Mouse (Mus musculus): ENCODE results near the gene Taldo1. TPM values are rescaled to one million over a fixed set of nuclear protein-coding genes. Genes with fewer than 3 reads are reported as not detected.
"Not testable (repeated sequence)": the region's sequence is repeated elsewhere in the genome, so short reads cannot be mapped to it uniquely, and the experiment has no call there.

Gene Taldo1
- polyA plus RNA-seq, 1 experiment from 2014 or later, result 415 TPM

DNA sequence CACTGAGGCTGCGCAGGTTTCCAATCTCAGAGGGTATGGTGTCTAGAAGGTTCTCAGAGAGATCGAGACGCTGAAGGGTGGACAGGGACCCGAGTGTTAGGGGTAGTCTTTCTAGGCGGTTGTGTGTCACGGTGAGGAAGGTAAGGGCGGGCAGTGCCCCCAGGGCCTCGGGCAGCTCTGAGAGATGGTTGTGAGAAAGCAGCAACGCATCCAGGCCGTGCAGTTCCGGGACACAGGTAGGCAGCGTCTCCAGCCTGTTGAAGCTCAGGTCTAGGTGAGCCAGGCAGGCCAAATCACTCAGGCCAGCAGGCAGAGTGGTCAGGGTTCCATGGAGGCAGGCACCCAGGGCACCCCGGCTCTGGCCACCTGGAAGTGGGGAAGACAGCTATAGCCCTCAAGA is 50.2 kb downstream of the Taldo1 start:
- Histone ChIP-seq H3K27me3 (no peaks in the 10 kb centered on the region), H3K4me2 (peak overlapping the region; percentile 94), H3K27ac (replicated peaks) (peak overlapping the region; percentile 82; the same call in 1 of the 2 replicates), H3K36me3 (replicated peaks) (peaks cover 47% of the 10 kb centered on the region), H3K9me3 (replicated peaks) (no peaks in the 10 kb centered on the region), H3K4me1 (replicated peaks) (peaks cover 74% of the 10 kb centered on the region), H3K9ac (peak overlapping the region; percentile 75), H3K4me3 (replicated peaks) (peak overlapping the region; percentile 68)
- 86% methylated on average over 13 of the region's 13 CpGs for WGBS (ENCODE audit: insufficient replicate concordance)
- no peak for ATAC-seq (ENCODE audit: insufficient read depth)

DNA sequence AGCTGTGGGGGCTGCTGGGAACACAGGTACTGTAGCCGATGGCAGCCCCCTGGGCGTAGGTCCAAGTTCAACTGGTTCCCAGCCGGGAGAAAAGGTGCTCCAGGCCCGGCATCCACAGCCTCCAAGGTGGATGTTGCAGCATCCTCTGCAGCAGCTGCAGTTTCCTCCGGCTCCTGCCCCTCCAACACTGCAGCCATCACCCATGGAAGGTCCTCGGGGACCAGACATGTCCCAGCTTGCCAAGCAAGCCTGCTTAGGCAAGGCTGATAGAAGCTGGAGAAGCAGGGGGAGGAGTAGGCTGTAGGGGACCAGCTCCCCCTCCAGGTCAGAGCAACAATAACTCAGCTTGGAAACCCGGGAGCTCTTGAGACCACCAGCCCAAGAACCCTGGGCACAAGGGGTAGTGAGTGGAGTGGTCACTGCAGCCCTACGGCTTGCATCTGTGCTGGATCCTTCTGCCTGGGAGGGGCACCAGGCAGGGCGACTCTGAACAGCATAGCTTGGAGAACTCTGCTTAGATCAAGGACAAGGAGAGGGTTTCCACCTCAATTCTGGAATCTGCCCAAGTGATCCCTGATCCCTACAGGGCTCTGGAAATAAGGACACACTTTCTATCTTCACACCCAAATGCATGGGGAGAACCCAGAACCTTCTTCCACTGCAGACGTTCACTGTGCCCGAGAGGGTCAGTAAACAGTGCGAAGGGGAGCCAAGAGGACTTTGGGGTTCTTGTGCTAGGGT is 51.3 kb downstream of the Taldo1 start:
- Histone ChIP-seq H3K9ac (peak overlapping the region; percentile 75), H3K36me3 (replicated peaks) (peaks cover 42% of the 10 kb centered on the region), H3K4me1 (replicated peaks) (peaks cover 68% of the 10 kb centered on the region), H3K4me3 (replicated peaks) (peak overlapping the region; percentile 68), H3K4me2 (peak overlapping the region; percentile 94), H3K27me3 (no peaks in the 10 kb centered on the region), H3K27ac (replicated peaks) (peak overlapping the region; percentile 82), H3K9me3 (replicated peaks) (no peaks in the 10 kb centered on the region)
- 20% methylated on average over 12 of the region's 12 CpGs for WGBS (ENCODE audit: insufficient replicate concordance)
- ATAC-seq (ENCODE audit: insufficient read depth), result no peak; the same call in none of the 2 replicates

DNA sequence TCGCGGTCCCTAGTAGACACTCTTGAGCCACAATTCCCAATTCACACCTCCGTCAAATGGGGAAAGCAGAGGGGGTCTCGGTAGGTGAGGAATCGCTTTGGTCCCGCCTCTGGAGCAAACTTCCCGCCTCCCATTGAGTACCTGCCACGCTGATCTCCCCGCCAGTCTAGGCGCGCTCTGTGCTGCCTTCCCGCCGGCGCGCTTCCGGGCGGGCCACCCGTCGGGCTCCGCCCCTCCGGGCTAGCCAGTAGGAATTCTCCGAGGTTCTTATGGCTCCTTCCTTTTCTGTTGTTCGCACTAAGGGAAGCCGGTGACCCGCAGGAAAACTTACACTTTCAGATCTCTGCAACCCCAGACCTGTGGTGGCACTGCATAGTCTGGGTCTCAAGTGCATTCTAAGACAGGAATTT is 51.8 kb downstream of the Taldo1 start, which contains the start of gene Pidd1:
Gene Pidd1, minus strand, starts transcription at position 198 of the 410 bp plus-strand sequence.
- WGBS (ENCODE audit: insufficient replicate concordance), result under 1% methylated on average over 25 of the region's 25 CpGs

DNA sequence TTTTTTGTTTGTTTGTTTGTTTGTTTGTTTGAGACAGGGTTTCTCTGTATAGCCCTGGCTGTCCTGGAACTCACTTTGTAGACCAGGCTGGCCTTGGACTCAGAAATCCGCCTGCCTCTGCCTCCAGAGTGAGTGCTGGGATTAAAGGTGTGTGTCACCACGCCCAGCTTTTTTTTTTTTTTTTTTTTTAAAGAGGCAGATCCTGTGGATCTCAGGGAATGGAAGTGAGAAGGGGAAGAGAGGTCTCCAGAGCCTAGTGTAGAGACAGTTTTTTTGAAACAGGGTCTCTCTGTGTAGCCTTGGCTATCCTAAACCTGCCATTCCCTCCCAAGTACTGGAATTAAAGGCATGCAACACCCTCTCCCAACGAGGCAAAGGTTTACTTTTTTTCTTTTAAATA is 54.4 kb downstream of the Taldo1 start:
- H3K9ac ChIP-seq, result 0 out of 2 replicates have a peak overlapping the region, but pooled peaks have one; percentile 80
- H3K27ac ChIP-seq (replicated peaks); H3K27me3 ChIP-seq; H3K9me3 ChIP-seq (replicated peaks); ATAC-seq (ENCODE audit: insufficient read depth): not testable (repeated sequence)
- peak overlapping the region; percentile 80 for H3K4me2 ChIP-seq
- WGBS (ENCODE audit: insufficient replicate concordance), result 70% methylated on average over 3 of the region's 3 CpGs
- H3K4me1 ChIP-seq (replicated peaks), result peaks cover 83% of the 10 kb centered on the region
- peak overlapping the region; percentile 77 for H3K4me3 ChIP-seq (replicated peaks)
- H3K36me3 ChIP-seq (replicated peaks), result peaks cover 41% of the 10 kb centered on the region

More for the DNA sequence above, 51.8 kb downstream of the Taldo1 start, which contains the start of gene Pidd1:
- ATAC-seq (ENCODE audit: insufficient read depth), result peak; percentile 60
- Histone ChIP-seq H3K9ac (peak within 1 kb of the TSS; percentile 75), H3K27me3 (no peaks in the 10 kb centered on the region), H3K4me3 (replicated peaks) (peak within 1 kb of the TSS; percentile 68), H3K36me3 (replicated peaks) (peaks cover 41% of the 10 kb centered on the region), H3K27ac (replicated peaks) (peak within 1 kb of the TSS; percentile 82), H3K9me3 (replicated peaks) (no peaks in the 10 kb centered on the region), H3K4me2 (peak within 1 kb of the TSS; percentile 94), H3K4me1 (replicated peaks) (peaks cover 70% of the 10 kb centered on the region)

- H3K27me3 ChIP-seq, result no peaks in the 10 kb centered on the region
- H3K9me3 ChIP-seq (replicated peaks), result no peaks in the 10 kb centered on the region
- peaks cover 42% of the 10 kb centered on the region for H3K36me3 ChIP-seq (replicated peaks)
- H3K27ac ChIP-seq (replicated peaks), result peak within 1 kb of the TSS; percentile 85
- H3K9ac ChIP-seq, result peak within 1 kb of the TSS; percentile 80
- under 1% methylated on average over 63 of the region's 63 CpGs for WGBS (ENCODE audit: insufficient replicate concordance)
- peak within 1 kb of the TSS; percentile 77 for H3K4me3 ChIP-seq (replicated peaks)
- H3K4me1 ChIP-seq (replicated peaks), result peaks cover 82% of the 10 kb centered on the region
- peak; percentile 86 for ATAC-seq (ENCODE audit: insufficient read depth)
- peak within 1 kb of the TSS; percentile 80 for H3K4me2 ChIP-seq
These were observed 55.4 kb downstream of the Taldo1 start, which contains the start of gene Rplp2 for GRCm38 (mm10) chr7:141447110-141447991. Gene Rplp2, plus strand, starts transcription at chr7:141447370.

DNA sequence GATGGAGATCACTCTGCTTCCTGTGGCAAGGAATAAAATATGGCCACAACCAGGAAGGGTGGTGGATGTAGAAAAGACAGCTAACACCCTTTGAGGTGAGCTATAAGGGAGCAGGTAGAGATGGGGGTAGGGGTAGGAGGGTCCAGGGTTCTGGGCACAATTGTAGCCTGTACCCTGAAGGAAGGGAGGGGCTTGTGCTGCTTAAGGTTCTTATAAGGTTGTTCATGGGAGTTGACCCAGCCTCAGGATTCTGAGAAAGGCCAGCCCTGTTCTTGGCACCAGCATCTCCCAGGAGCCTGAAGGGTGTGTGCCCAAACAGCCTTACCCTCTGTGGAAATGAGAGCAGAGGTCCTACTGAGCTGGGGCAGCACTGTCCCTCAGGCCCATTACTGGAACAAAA is 59.9 kb downstream of the Taldo1 start:
- H3K9me3 ChIP-seq (replicated peaks), result no peaks in the 10 kb centered on the region
- H3K4me3 ChIP-seq (replicated peaks), result no peak overlapping the region
- H3K27me3 ChIP-seq, result no peaks in the 10 kb centered on the region
- H3K4me1 ChIP-seq (replicated peaks), result peaks cover 78% of the 10 kb centered on the region
- H3K36me3 ChIP-seq (replicated peaks), result peaks cover 41% of the 10 kb centered on the region
- 0 out of 2 replicates have a peak overlapping the region, but pooled peaks have one; percentile 29 for H3K27ac ChIP-seq (replicated peaks)
- H3K9ac ChIP-seq, result no peak overlapping the region
- H3K4me2 ChIP-seq, result no peak overlapping the region
- no peak for ATAC-seq (ENCODE audit: insufficient read depth)

Other genes starting within 250 kb of the Taldo1 start
- 64.3 and 76.1 TPM in 2 replicates for gene Rnh1, start 219.3 kb upstream of the Taldo1 start, polyA plus RNA-seq (2015; fragmentation: Nextera tagmentation; extraction: Ambion mirVana)
- 83.0 and 98.2 TPM in 2 replicates for gene Hras, start 198.2 kb upstream of the Taldo1 start, polyA plus RNA-seq (2015; fragmentation: Nextera tagmentation; extraction: Ambion mirVana)
- 11.0 and 12.1 TPM in 2 replicates for gene Lrrc56, start 198.0 kb upstream of the Taldo1 start, polyA plus RNA-seq (2015; fragmentation: Nextera tagmentation; extraction: Ambion mirVana)
- 0.60 and 0.91 TPM in 2 replicates for gene Lmntd2, start 178.1 kb upstream of the Taldo1 start, polyA plus RNA-seq (2015; fragmentation: Nextera tagmentation; extraction: Ambion mirVana)
- gene Rassf7, start 176.3 kb upstream of the Taldo1 start, polyA plus RNA-seq (2015; fragmentation: Nextera tagmentation; extraction: Ambion mirVana), result 27.3 and 33.4 TPM in 2 replicates
- 26.7 and 32.6 TPM in 2 replicates for gene Phrf1, start 163.4 kb upstream of the Taldo1 start, polyA plus RNA-seq (2015; fragmentation: Nextera tagmentation; extraction: Ambion mirVana)
- gene Irf7, start 125.7 kb upstream of the Taldo1 start, polyA plus RNA-seq (2015; fragmentation: Nextera tagmentation; extraction: Ambion mirVana), result 10.7 and 12.8 TPM in 2 replicates
- gene Cdhr5, start 115.4 kb upstream of the Taldo1 start, polyA plus RNA-seq (2015; fragmentation: Nextera tagmentation; extraction: Ambion mirVana), result 0.46 and 0.47 TPM in 2 replicates
- gene Sct, start 113.1 kb upstream of the Taldo1 start, polyA plus RNA-seq (2015; fragmentation: Nextera tagmentation; extraction: Ambion mirVana), result 0.35 and 0.47 TPM in 2 replicates
- not detected in 2 replicates for gene Drd4, start 100.2 kb upstream of the Taldo1 start, polyA plus RNA-seq (2015; fragmentation: Nextera tagmentation; extraction: Ambion mirVana)
- gene Deaf1, start 64.5 kb upstream of the Taldo1 start, polyA plus RNA-seq (2015; fragmentation: Nextera tagmentation; extraction: Ambion mirVana), result 13.4 and 16.9 TPM in 2 replicates
- 14.8 and 15.8 TPM in 2 replicates for gene Tmem80, start 64.5 kb upstream of the Taldo1 start, polyA plus RNA-seq (2015; fragmentation: Nextera tagmentation; extraction: Ambion mirVana)
- 16.6 and 24.3 TPM in 2 replicates for gene Eps8l2, start 53.3 kb upstream of the Taldo1 start, polyA plus RNA-seq (2015; fragmentation: Nextera tagmentation; extraction: Ambion mirVana)
- 15.0 and 15.7 TPM in 2 replicates for gene Gatd1, start 21.9 kb downstream of the Taldo1 start, polyA plus RNA-seq (2015; fragmentation: Nextera tagmentation; extraction: Ambion mirVana)
- not detected in 2 replicates for gene Cend1, start 37.3 kb downstream of the Taldo1 start, polyA plus RNA-seq (2015; fragmentation: Nextera tagmentation; extraction: Ambion mirVana)
- 18.7 and 20.5 TPM in 2 replicates for gene Slc25a22, start 45.7 kb downstream of the Taldo1 start, polyA plus RNA-seq (2015; fragmentation: Nextera tagmentation; extraction: Ambion mirVana)
- gene Pidd1, start 51.8 kb downstream of the Taldo1 start, polyA plus RNA-seq (2015; fragmentation: Nextera tagmentation; extraction: Ambion mirVana), result 10.3 and 10.7 TPM in 2 replicates
- gene Rplp2, start 55.2 kb downstream of the Taldo1 start, polyA plus RNA-seq (2015; fragmentation: Nextera tagmentation; extraction: Ambion mirVana), result 591 and 741 TPM in 2 replicates
- 13.9 and 15.3 TPM in 2 replicates for gene Pnpla2, start 63.0 kb downstream of the Taldo1 start, polyA plus RNA-seq (2015; fragmentation: Nextera tagmentation; extraction: Ambion mirVana)
- gene Cracr2b, start 68.9 kb downstream of the Taldo1 start, polyA plus RNA-seq (2015; fragmentation: Nextera tagmentation; extraction: Ambion mirVana), result 3.9 and 5.2 TPM in 2 replicates
- gene Cd151, start 75.2 kb downstream of the Taldo1 start, polyA plus RNA-seq (2015; fragmentation: Nextera tagmentation; extraction: Ambion mirVana), result 5.0 and 6.3 TPM in 2 replicates
- 41.7 and 43.9 TPM in 2 replicates for gene Polr2l, start 82.9 kb downstream of the Taldo1 start, polyA plus RNA-seq (2015; fragmentation: Nextera tagmentation; extraction: Ambion mirVana)
- 47.7 and 55.0 TPM in 2 replicates for gene Tspan4, start 83.0 kb downstream of the Taldo1 start, polyA plus RNA-seq (2015; fragmentation: Nextera tagmentation; extraction: Ambion mirVana)
- 25.2 and 27.9 TPM in 2 replicates for gene Chid1, start 147.7 kb downstream of the Taldo1 start, polyA plus RNA-seq (2015; fragmentation: Nextera tagmentation; extraction: Ambion mirVana)
- gene Ap2a2, start 170.0 kb downstream of the Taldo1 start, polyA plus RNA-seq (2015; fragmentation: Nextera tagmentation; extraction: Ambion mirVana), result 67.6 and 73.8 TPM in 2 replicates

Data from liver, embryonic 15.5 days (tissue).